Comparison of ENCODE assay signal across 10 mouse cellular contexts in genomic region chr3:133516137-133516536, GRCm38 (mm10). TPM values are rescaled to one million over a fixed set of nuclear protein-coding genes. Genes with fewer than 3 reads are reported as not detected.
A peak's percentile ranks its signal among the peaks of the same experiment; 100 is the strongest.
DNase-seq lines count a peak whose midpoint lies in the region; ATAC-seq and TF ChIP-seq lines count a peak whose summit lies in the region.
"Had no signal": no experiment of that assay in that cellular context is flagged by ENCODE, and none has a peak within 500 bp of the region (broad histone marks: within the 10 kb centered on the region; RNA-seq: fewer than 3 reads in every experiment).

No protein-coding gene starts in this region.

- H3K4me1 ChIP-seq in intestine, postnatal 0 days (replicated peaks; ENCODE audit: control insufficient read depth, insufficient read depth, low read length) = no peaks in the 10 kb centered on the region
- H3K4me1 ChIP-seq in intestine, embryonic 15.5 days (replicated peaks) = no peaks in the 10 kb centered on the region
- peaks cover 16 to 29% of the 10 kb centered on the region in 2 experiments; a peak in 3 of 4 replicates for H3K4me1 ChIP-seq in ES-E14 (ENCODE audit: control insufficient read depth in 2 of 2, insufficient read depth in 2 of 2, low read length in 2 of 2, poor library complexity in 1 of 2)
- peaks cover 16% of the 10 kb centered on the region for H3K4me1 ChIP-seq in heart, embryonic 16.5 days (ENCODE audit: control insufficient read depth, insufficient read depth, low read length)
- H3K4me1 ChIP-seq: embryonic facial prominence, embryonic 13.5 days had no signal

- peaks cover 12% of the 10 kb centered on the region; the same call in 1 of the 2 replicates for H3K36me3 ChIP-seq in intestine, postnatal 0 days (ENCODE audit: control insufficient read depth, insufficient read depth)
- H3K36me3 ChIP-seq in intestine, embryonic 15.5 days = 0 out of 2 replicates have a peak, but pooled peaks cover 7% of the 10 kb centered on the region
- H3K36me3 ChIP-seq in ES-E14 (ENCODE audit: control insufficient read depth, insufficient read depth, low read length, poor library complexity, severe bottlenecking) = peaks cover 18% of the 10 kb centered on the region; the same call in 1 of the 2 replicates
- H3K36me3 ChIP-seq in heart, embryonic 16.5 days (ENCODE audit: control insufficient read depth, insufficient read depth) = peaks cover 11% of the 10 kb centered on the region

- H3K9me3 ChIP-seq in intestine, postnatal 0 days (ENCODE audit: control insufficient read depth) = no peaks in the 10 kb centered on the region
- no peaks in the 10 kb centered on the region for H3K9me3 ChIP-seq in intestine, embryonic 15.5 days
- H3K9me3 ChIP-seq in ES-E14 (ENCODE audit: control insufficient read depth, insufficient read depth, low read depth, low read length) = no peaks in the 10 kb centered on the region
- H3K9me3 ChIP-seq in heart, embryonic 16.5 days (replicated peaks; ENCODE audit: control insufficient read depth, low read length) = no peaks in the 10 kb centered on the region
- H3K9me3 ChIP-seq: embryonic facial prominence, embryonic 13.5 days; limb, embryonic 15.5 days had no signal

- H3K9ac ChIP-seq in intestine, postnatal 0 days (ENCODE audit: low read depth, low read length) = no peak overlapping the region
- no peak overlapping the region for H3K9ac ChIP-seq in intestine, embryonic 15.5 days
- peak overlapping the region; percentile 60; the same call in 1 of the 2 replicates for H3K9ac ChIP-seq in ES-E14 (ENCODE audit: insufficient read depth, low read depth, low read length, poor library complexity, severe bottlenecking)
- H3K9ac ChIP-seq in heart, embryonic 16.5 days (ENCODE audit: low read length) = no peak overlapping the region
- H3K9ac ChIP-seq: embryonic facial prominence, embryonic 13.5 days; limb, embryonic 15.5 days had no signal

- WGBS in intestine, postnatal 0 days = 59% methylated on average over 6 of the region's 6 CpGs
- WGBS in intestine, embryonic 15.5 days = 75% methylated on average over 6 of the region's 6 CpGs
- WGBS in heart, embryonic 16.5 days = 16% methylated on average over 6 of the region's 6 CpGs

- no peak overlapping the region for H3K27ac ChIP-seq in intestine, postnatal 0 days (ENCODE audit: low read depth, low read length)
- no peak overlapping the region for H3K27ac ChIP-seq in intestine, embryonic 15.5 days
- H3K27ac ChIP-seq in ES-E14 (ENCODE audit: insufficient read depth, low read depth, low read length, poor library complexity, severe bottlenecking) = peak overlapping the region; percentile 63; the same call in 1 of the 2 replicates
- H3K27ac ChIP-seq in heart, embryonic 16.5 days (ENCODE audit: low read length) = peak overlapping the region; percentile 23; the same call in 1 of the 2 replicates
- H3K27ac ChIP-seq: embryonic facial prominence, embryonic 13.5 days had no signal

- no peak for DNase-seq in ES-E14 (ENCODE audit: low read depth, low spot score)
- DNase-seq in cerebellum, adult 8-10 months = peak; percentile 41
- peak; percentile 71 to 74 for DNase-seq in lung, postnatal 4 days
- DNase-seq in layer of hippocampus, postnatal 36 days = no peak
- DNase-seq in thymus, postnatal 14 days = no peak

- no peak overlapping the region for H3K4me3 ChIP-seq in intestine, postnatal 0 days (ENCODE audit: low read depth, low read length)
- H3K4me3 ChIP-seq in intestine, embryonic 15.5 days (replicated peaks) = no peak overlapping the region
- peak overlapping the region in 1 of 2 experiments; percentile 34; a peak in 2 of 4 replicates for H3K4me3 ChIP-seq in ES-E14 (ENCODE audit: insufficient read depth in 1 of 2, low read depth in 1 of 2, low read length in 2 of 2, poor library complexity in 1 of 2, severe bottlenecking in 1 of 2)
- H3K4me3 ChIP-seq in heart, embryonic 16.5 days (ENCODE audit: low read length) = no peak overlapping the region
- H3K4me3 ChIP-seq: embryonic facial prominence, embryonic 13.5 days; limb, embryonic 15.5 days had no signal

- no peak for ATAC-seq in intestine, postnatal 0 days
- no peak for ATAC-seq in intestine, embryonic 15.5 days
- ATAC-seq in heart, embryonic 16.5 days (replicated peaks; ENCODE audit: extremely low read depth, insufficient read depth, low FRiP score) = peak; percentile 89

- peak; percentile 28 for TF ChIP-seq CTCF in intestine, postnatal 0 days (IDR thresholded peaks at IDR 0.05; ENCODE audit: low read depth)

- H3K4me2 ChIP-seq in intestine, postnatal 0 days (replicated peaks; ENCODE audit: low read depth) = no peak overlapping the region
- H3K4me2 ChIP-seq in intestine, embryonic 15.5 days (replicated peaks) = no peak overlapping the region
- no peak overlapping the region for H3K4me2 ChIP-seq in heart, embryonic 16.5 days (ENCODE audit: low read depth, low read length)
- H3K4me2 ChIP-seq: embryonic facial prominence, embryonic 13.5 days; limb, embryonic 15.5 days had no signal

- no peaks in the 10 kb centered on the region for H3K27me3 ChIP-seq in intestine, postnatal 0 days (replicated peaks; ENCODE audit: control insufficient read depth, insufficient read depth, low read length)
- no peaks in the 10 kb centered on the region for H3K27me3 ChIP-seq in intestine, embryonic 15.5 days (replicated peaks)
- H3K27me3 ChIP-seq in heart, embryonic 16.5 days (ENCODE audit: control insufficient read depth, insufficient read depth, low read length) = no peaks in the 10 kb centered on the region
- H3K27me3 ChIP-seq: embryonic facial prominence, embryonic 13.5 days; limb, embryonic 15.5 days had no signal

- in situ Hi-C loops in ES-E14 (cut with MboI; ENCODE audit: low sequenced_read_pairs in 2 of 2, unreplicated experiment in 2 of 2) = no loop called here

TF ChIP-seq in ES-E14, 5 proteins besides CTCF, POLR2A, EP300 and RAD21:
- TF ChIP-seq CHD2 (IDR thresholded peaks at IDR 0.05; ENCODE audit: low read depth, low read length) (no peak), HCFC1 (IDR thresholded peaks at IDR 0.05; ENCODE audit: borderline replicate concordance, insufficient read depth, low read length) (no peak), ZC3H11A (IDR thresholded peaks at IDR 0.05; ENCODE audit: borderline replicate concordance, low read depth, low read length) (no peak), MAFK (IDR thresholded peaks at IDR 0.05; ENCODE audit: insufficient read depth, low read depth, low read length) (no peak), ZNF384 (IDR thresholded peaks at IDR 0.05; ENCODE audit: low read depth, low read length) (no peak)

RNA-seq across cellular contexts. Expression of gene Tet2, which starts 28.8 kb away (rescaled TPM):
- 9.6 and 10.0 TPM in 2 replicates for polyA plus RNA-seq in intestine, postnatal 0 days (2015; fragmentation: Nextera tagmentation; extraction: Ambion mirVana)
- 13.6 and 15.0 TPM in 2 replicates for polyA plus RNA-seq in intestine, embryonic 15.5 days (2015; fragmentation: Nextera tagmentation; extraction: Ambion mirVana)
- 86.9 and 106 TPM in 2 replicates for total RNA-seq in ES-E14 (2012; rRNA removed)
- 11.3 and 14.7 TPM in 2 replicates for polyA plus RNA-seq in heart, embryonic 16.5 days (2015; fragmentation: Nextera tagmentation; extraction: Ambion mirVana)
- 10 to 100 TPM; 42.4 to 46.6 TPM for total RNA-seq in layer of hippocampus, postnatal 36 days (2021)

Comparison
In these comparisons a context has a peak if more than half of its experiments do, and no peak if none do; other contexts are left out.
1. H3K27ac ChIP-seq: peak in ES-E14 (single experiment) and heart, embryonic 16.5 days (single experiment); none in intestine, postnatal 0 days (single experiment) and intestine, embryonic 15.5 days (single experiment).
2. DNase-seq: peak in cerebellum, adult 8-10 months (single experiment) and lung, postnatal 4 days (2 of 2); none in ES-E14 (single experiment), layer of hippocampus, postnatal 36 days (0 of 2) and thymus, postnatal 14 days (single experiment).